Mouse (Mus musculus) limb, embryonic 13.5 days (tissue): ENCODE measurements at regions not wholly inside any gene's neighbourhood (a gene's known extent, or its start where the extent isn't known, plus 50 kb on each side); places are given as distances from the start of the nearest gene placed in this dataset.

Experiments
- ATAC-seq: fragments of 200-750 bp; cut with Nextera tagmentation; 2 replicates; pipeline ENCODE4 v1.8.0; 2017; ENCODE audit warnings: low read depth, moderate number of reproducible peaks, moderate TSS enrichment; ENCODE audit not compliant: low FRiP score
- H3K27ac ChIP-seq: fragments of 300-500 bp; sonication (generic); 2 replicates; pipeline ENCODE4 v1.5.1; 2015; ENCODE audit warnings: inconsistent platforms, mild to moderate bottlenecking, moderate library complexity
- H3K27me3 ChIP-seq: fragments of 300-500 bp; sonication (generic); 2 replicates; pipeline ENCODE4 v1.6.1; 2015; ENCODE audit warnings: mild to moderate bottlenecking, inconsistent platforms
- H3K36me3 ChIP-seq: fragments of 300-500 bp; sonication (generic); 2 replicates; pipeline ENCODE4 v1.6.1; 2015; ENCODE audit warnings: inconsistent platforms, mild to moderate bottlenecking, moderate library complexity
- H3K4me1 ChIP-seq: fragments of 300-500 bp; sonication (generic); 2 replicates; pipeline ENCODE4 v1.6.1; 2015; ENCODE audit warnings: inconsistent platforms
- H3K4me2 ChIP-seq: fragments of 300-500 bp; sonication (generic); replicated peaks from 2 replicates; pipeline ENCODE4 v1.6.1; 2015; ENCODE audit warnings: inconsistent platforms, mild to moderate bottlenecking, moderate library complexity
- H3K4me3 ChIP-seq: fragments of 300-500 bp; sonication (generic); 2 replicates; pipeline ENCODE4 v1.5.1; 2015; ENCODE audit warnings: moderate library complexity, mild to moderate bottlenecking, inconsistent platforms
- H3K9ac ChIP-seq: fragments of 300-500 bp; sonication (generic); 2 replicates; pipeline ENCODE4 v1.6.1; 2015; ENCODE audit warnings: mild to moderate bottlenecking, inconsistent platforms
- H3K9me3 ChIP-seq: fragments of 300-500 bp; sonication (generic); 2 replicates; pipeline ENCODE4 v1.6.1; 2016; ENCODE audit warnings: inconsistent platforms
- WGBS: fragments of 180-500 bp; shearing (Covaris S2); methylation state at CpG from one replicate; pipeline ENCODE4 v1.1.7; 2015; 5-methylcytosine and 5-hydroxymethylcytosine counted together

- no peak overlapping the region for H3K27ac ChIP-seq
- 53% methylated on average over 8 of the region's 8 CpGs for WGBS
Observed at GRCm38 (mm10) chr7:136451672-136452361, 442.6 kb upstream of the Mgmt start.

DNA sequence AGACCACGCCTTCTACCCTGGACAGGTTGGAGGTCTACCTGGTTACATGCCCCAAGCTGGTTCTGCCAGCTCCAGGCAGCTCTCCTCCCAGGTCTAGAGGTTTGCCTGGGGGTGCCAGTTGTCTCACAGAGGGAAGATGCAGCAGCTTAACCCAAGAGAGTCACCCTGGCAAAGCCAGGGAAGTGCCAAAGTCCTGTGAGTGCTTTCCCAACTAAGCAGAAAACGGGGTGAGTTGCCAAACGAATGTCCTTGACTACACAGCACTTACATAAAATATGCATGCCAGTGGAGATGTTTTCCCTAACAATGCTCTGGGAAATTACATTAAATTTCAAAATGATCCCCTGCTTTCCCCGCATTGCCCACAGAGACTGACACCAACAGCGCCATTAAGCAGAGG is 441.9 kb upstream of the Mgmt start:
- Histone ChIP-seq H3K4me3 (no peak overlapping the region), H3K9ac (no peak overlapping the region), H3K4me1 (peaks cover 40% of the 10 kb centered on the region), H3K9me3 (no peaks in the 10 kb centered on the region), H3K27ac (no peak overlapping the region), H3K27me3 (peaks cover 19% of the 10 kb centered on the region), H3K4me2 (no peak overlapping the region), H3K36me3 (no peaks in the 10 kb centered on the region)
- WGBS: 62% methylated on average over 5 of the region's 5 CpGs
- no peak for ATAC-seq

More at GRCm38 (mm10) chr7:136451672-136452361, 442.6 kb upstream of the Mgmt start:
- no peak overlapping the region for H3K9ac ChIP-seq
- no peak for ATAC-seq
- H3K4me2 ChIP-seq: no peak overlapping the region
- H3K4me1 ChIP-seq: peaks cover 33% of the 10 kb centered on the region
- no peak overlapping the region for H3K4me3 ChIP-seq
- no peaks in the 10 kb centered on the region for H3K36me3 ChIP-seq
- H3K9me3 ChIP-seq: no peaks in the 10 kb centered on the region
- peaks cover 18% of the 10 kb centered on the region for H3K27me3 ChIP-seq

- no peak for ATAC-seq
- H3K4me3 ChIP-seq: no peak overlapping the region
- 51% methylated on average over 7 of the region's 7 CpGs for WGBS
- H3K9ac ChIP-seq: no peak overlapping the region
- peaks cover 22% of the 10 kb centered on the region for H3K27me3 ChIP-seq
- no peaks in the 10 kb centered on the region for H3K9me3 ChIP-seq
- H3K27ac ChIP-seq: no peak overlapping the region
- H3K36me3 ChIP-seq: no peaks in the 10 kb centered on the region
- H3K4me1 ChIP-seq: peaks cover 42% of the 10 kb centered on the region
- H3K4me2 ChIP-seq: no peak overlapping the region
Observed at GRCm38 (mm10) chr7:136457171-136457570, 437.2 kb upstream of the Mgmt start.

DNA sequence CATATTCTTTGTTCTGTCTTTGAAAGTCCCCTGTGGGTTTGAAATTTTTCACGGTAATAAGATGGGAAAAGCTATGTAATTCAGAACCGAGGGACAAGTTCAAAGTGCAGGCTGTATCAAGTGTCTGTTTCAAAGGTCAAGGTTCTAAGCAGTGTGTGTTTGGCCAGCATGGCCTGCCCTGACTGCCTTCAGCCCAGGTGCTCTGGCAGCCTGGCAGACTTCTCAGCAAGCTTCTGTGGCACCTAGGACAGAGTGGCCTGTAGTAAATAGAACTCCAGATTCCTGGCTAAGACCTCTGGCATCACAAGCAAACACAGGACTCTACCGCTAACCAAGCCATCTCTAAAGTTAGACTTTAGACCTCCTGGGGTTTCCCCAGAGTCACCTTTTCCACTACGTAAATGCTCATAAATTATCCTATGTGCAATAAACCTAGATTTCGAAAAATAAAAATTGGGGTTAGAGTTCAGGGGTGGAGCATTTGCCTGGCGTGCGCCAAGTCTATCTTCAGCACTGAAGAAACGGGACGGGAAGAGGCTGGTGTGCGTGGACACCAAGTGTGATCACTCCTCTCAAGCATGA is 436.5 kb upstream of the Mgmt start:
- no peak overlapping the region for H3K9ac ChIP-seq
- H3K4me2 ChIP-seq: no peak overlapping the region
- H3K27me3 ChIP-seq: peaks cover 27% of the 10 kb centered on the region
- no peaks in the 10 kb centered on the region for H3K9me3 ChIP-seq
- no peak for ATAC-seq
- WGBS: 64% methylated on average over 10 of the region's 10 CpGs
- H3K4me3 ChIP-seq: no peak overlapping the region
- no peak overlapping the region for H3K27ac ChIP-seq
- H3K4me1 ChIP-seq: peaks cover 37% of the 10 kb centered on the region
- H3K36me3 ChIP-seq: no peaks in the 10 kb centered on the region

- Histone ChIP-seq H3K4me3 (no peak overlapping the region), H3K4me1 (peaks cover 31% of the 10 kb centered on the region), H3K27me3 (no peaks in the 10 kb centered on the region), H3K9ac (no peak overlapping the region), H3K27ac (no peak overlapping the region), H3K9me3 (no peaks in the 10 kb centered on the region), H3K36me3 (no peaks in the 10 kb centered on the region), H3K4me2 (no peak overlapping the region)
- ATAC-seq: no peak
- 86% methylated on average over 4 of the region's 4 CpGs for WGBS
Observed at GRCm38 (mm10) chr7:136477135-136477534, 417.3 kb upstream of the Mgmt start.

DNA sequence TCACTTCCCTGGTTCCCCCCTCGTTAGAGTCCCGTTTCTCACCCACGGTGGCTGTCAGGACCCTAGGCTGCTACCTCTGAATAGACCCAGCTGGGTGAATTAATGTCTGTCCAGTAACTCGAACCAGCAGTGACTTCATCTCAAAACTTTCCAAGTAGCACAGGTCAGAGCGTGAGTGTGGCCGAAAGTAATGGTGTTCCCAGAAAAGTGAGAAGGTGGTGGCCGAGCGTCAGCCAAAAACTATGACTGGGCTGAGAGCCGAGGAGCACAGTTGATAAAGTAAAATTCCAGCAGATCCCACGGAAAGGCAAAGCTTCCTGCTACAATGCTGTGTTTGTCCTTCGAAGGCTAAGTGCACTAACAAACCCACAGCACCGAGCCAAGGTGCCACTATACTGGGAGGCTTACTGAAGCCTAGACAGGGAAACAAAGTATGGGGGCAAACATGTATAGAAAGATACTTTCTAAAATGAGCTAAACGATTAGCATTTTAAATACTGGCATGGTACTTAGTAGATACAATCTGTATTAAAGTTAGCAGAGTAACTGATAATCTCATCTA is 413.7 kb upstream of the Mgmt start:
- H3K27me3 ChIP-seq: peaks cover 3% of the 10 kb centered on the region; the same call in 1 of the 2 replicates
- H3K4me3 ChIP-seq: no peak overlapping the region
- H3K9me3 ChIP-seq: no peaks in the 10 kb centered on the region
- no peaks in the 10 kb centered on the region for H3K36me3 ChIP-seq
- WGBS: 32% methylated on average over 13 of the region's 13 CpGs
- ATAC-seq: peak; percentile 58
- H3K9ac ChIP-seq: no peak overlapping the region
- H3K4me1 ChIP-seq: peaks cover 60% of the 10 kb centered on the region
- H3K27ac ChIP-seq: peak overlapping the region; percentile 70
- H3K4me2 ChIP-seq: peak overlapping the region; percentile 19; the same call in 1 of the 2 replicates

- Histone ChIP-seq H3K27ac (no peak overlapping the region), H3K36me3 (no peaks in the 10 kb centered on the region), H3K27me3 (peaks cover 5% of the 10 kb centered on the region; the same call in 1 of the 2 replicates), H3K9me3 (no peaks in the 10 kb centered on the region), H3K4me2 (no peak overlapping the region), H3K4me3 (no peak overlapping the region), H3K9ac (no peak overlapping the region), H3K4me1 (peaks cover 77% of the 10 kb centered on the region)
- ATAC-seq: no peak
Observed at GRCm38 (mm10) chr7:136483237-136483636, 411.2 kb upstream of the Mgmt start.

GRCm38 (mm10) chr7:136487556-136487955 is 406.9 kb upstream of the Mgmt start:
- Histone ChIP-seq H3K9me3 (no peaks in the 10 kb centered on the region), H3K36me3 (no peaks in the 10 kb centered on the region), H3K4me1 (peaks cover 72% of the 10 kb centered on the region), H3K9ac (no peak overlapping the region), H3K27me3 (peaks cover 9% of the 10 kb centered on the region; the same call in 1 of the 2 replicates), H3K27ac (peak overlapping the region; percentile 52; the same call in 1 of the 2 replicates), H3K4me3 (no peak overlapping the region), H3K4me2 (no peak overlapping the region)
- ATAC-seq: no peak
- 17% methylated on average over 5 of the region's 5 CpGs for WGBS

GRCm38 (mm10) chr7:136494862-136495261 is 399.6 kb upstream of the Mgmt start:
- Histone ChIP-seq H3K9me3 (no peaks in the 10 kb centered on the region), H3K4me1 (peaks cover 70% of the 10 kb centered on the region), H3K9ac (no peak overlapping the region), H3K27me3 (peaks cover 26% of the 10 kb centered on the region), H3K4me2 (peak overlapping the region; percentile 30; the same call in 1 of the 2 replicates), H3K36me3 (no peaks in the 10 kb centered on the region), H3K4me3 (no peak overlapping the region), H3K27ac (peak overlapping the region; percentile 85; the same call in 1 of the 2 replicates)
- 25% methylated on average over 3 of the region's 3 CpGs for WGBS
- ATAC-seq: 0 out of 2 replicates have a peak, but pooled peaks have one; percentile 29

- WGBS: 29% methylated on average over 19 of the region's 19 CpGs
- H3K4me2 ChIP-seq: peak overlapping the region; percentile 45
- peak overlapping the region; percentile 85 for H3K27ac ChIP-seq
- H3K9me3 ChIP-seq: no peaks in the 10 kb centered on the region
- H3K4me3 ChIP-seq: peak overlapping the region; percentile 10
- H3K4me1 ChIP-seq: peaks cover 70% of the 10 kb centered on the region
- no peaks in the 10 kb centered on the region for H3K36me3 ChIP-seq
- H3K27me3 ChIP-seq: peaks cover 20% of the 10 kb centered on the region
- H3K9ac ChIP-seq: 0 out of 2 replicates have a peak overlapping the region, but pooled peaks have one; percentile 19
- no peak for ATAC-seq
Observed at GRCm38 (mm10) chr7:136496335-136497242, 397.8 kb upstream of the Mgmt start.

DNA sequence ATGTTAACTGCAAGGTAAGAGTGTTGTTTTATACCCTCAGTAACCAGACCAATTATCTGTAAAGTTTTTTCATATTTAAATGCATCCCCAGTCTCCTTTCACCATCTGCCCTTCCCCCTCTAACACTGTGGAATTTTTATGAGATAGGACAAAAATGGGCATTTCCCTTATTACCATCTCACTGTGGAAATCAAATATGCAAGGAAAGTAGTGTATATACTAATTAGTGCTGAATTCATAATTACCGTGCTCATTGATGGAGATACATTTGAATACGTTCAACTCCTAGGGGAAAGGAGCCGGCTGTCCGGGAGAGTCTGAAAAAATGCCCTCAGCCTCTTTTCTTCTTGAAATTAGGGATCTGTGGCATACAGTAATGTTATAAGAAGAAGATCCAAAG is 394.4 kb upstream of the Mgmt start:
- WGBS: 74% methylated on average over 4 of the region's 4 CpGs
- no peak overlapping the region for H3K4me2 ChIP-seq
- no peaks in the 10 kb centered on the region for H3K9me3 ChIP-seq
- no peak for ATAC-seq
- no peak overlapping the region for H3K4me3 ChIP-seq
- H3K27ac ChIP-seq: no peak overlapping the region
- H3K4me1 ChIP-seq: peaks cover 80% of the 10 kb centered on the region
- no peaks in the 10 kb centered on the region for H3K36me3 ChIP-seq
- no peak overlapping the region for H3K9ac ChIP-seq
- peaks cover 14% of the 10 kb centered on the region; the same call in 1 of the 2 replicates for H3K27me3 ChIP-seq
